Mouse (Mus musculus) midbrain, embryonic 12.5 days (tissue): ENCODE measurements around the gene Timm17b. TPM values are rescaled to one million over a fixed set of nuclear protein-coding genes. Genes with fewer than 3 reads are reported as not detected.
"Not testable (repeated sequence)": the region's sequence is repeated elsewhere in the genome, so short reads cannot be mapped to it uniquely, and the experiment has no call there.

Experiments
- ATAC-seq: fragments of 200-750 bp; cut with Nextera tagmentation; 2 replicates; pipeline ENCODE4 v1.8.0; 2017; ENCODE audit warnings: low read depth, moderate TSS enrichment, moderate library complexity; ENCODE audit not compliant: low FRiP score
- H3K27ac ChIP-seq: fragments of 300-500 bp; sonication (generic); replicated peaks from 2 replicates; pipeline ENCODE4 v1.5.1; 2016; ENCODE audit warnings: mild to moderate bottlenecking
- H3K27me3 ChIP-seq: fragments of 300-500 bp; sonication (generic); 2 replicates; pipeline ENCODE4 v1.6.1; 2016; ENCODE audit warnings: mild to moderate bottlenecking
- H3K36me3 ChIP-seq: fragments of 300-500 bp; sonication (generic); 2 replicates; pipeline ENCODE4 v1.6.1; 2016
- H3K4me1 ChIP-seq: fragments of 300-500 bp; sonication (generic); 2 replicates; pipeline ENCODE4 v1.6.1; 2016
- H3K4me2 ChIP-seq: fragments of 300-500 bp; sonication (generic); replicated peaks from 2 replicates; pipeline ENCODE4 v1.6.1; 2016; ENCODE audit warnings: mild to moderate bottlenecking, moderate library complexity
- H3K4me3 ChIP-seq: fragments of 300-500 bp; sonication (generic); 2 replicates; pipeline ENCODE4 v1.5.1; 2016; ENCODE audit warnings: mild to moderate bottlenecking
- H3K9ac ChIP-seq: fragments of 300-500 bp; sonication (generic); replicated peaks from 2 replicates; pipeline ENCODE4 v1.6.1; 2016; ENCODE audit warnings: mild to moderate bottlenecking, moderate library complexity
- H3K9me3 ChIP-seq: fragments of 300-500 bp; sonication (generic); 2 replicates; pipeline ENCODE4 v1.6.1; 2016; ENCODE audit warnings: mild to moderate bottlenecking
- WGBS: fragments of 180-500 bp; shearing (Covaris S2); methylation state at CpG from one replicate; pipeline ENCODE4 v1.1.7; 2016; 5-methylcytosine and 5-hydroxymethylcytosine counted together
- polyA plus RNA-seq: library from polyadenylated mRNA; unstranded; fragments of >200 nt; fragmentation: Nextera tagmentation; extraction: Ambion mirVana; gene quantifications from 2 replicates; pipeline ENCODE4 v1.2.1, GENCODE M21; 2016

The Timm17b gene
- polyA plus RNA-seq, 1 experiment from 2014 or later, result 156 TPM

DNA sequence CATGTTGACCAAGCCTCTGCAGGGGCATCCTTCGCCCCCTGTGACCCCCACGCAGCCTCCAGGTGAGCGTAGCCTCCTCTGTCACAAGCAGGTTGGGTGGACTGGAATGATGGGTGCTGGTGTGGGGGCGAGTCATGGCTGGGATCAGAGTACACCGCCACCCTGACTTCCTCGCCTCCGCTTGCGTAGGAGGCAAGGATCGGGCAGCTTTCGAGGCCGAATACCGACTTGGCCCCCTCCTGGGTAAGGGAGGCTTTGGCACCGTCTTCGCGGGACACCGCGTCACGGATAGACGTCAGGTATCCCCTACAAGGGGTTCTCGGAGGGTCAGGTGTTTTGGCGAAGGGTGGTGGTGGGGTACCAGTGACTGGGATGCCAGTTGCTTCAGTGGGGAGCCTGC is 20.7 kb upstream of the Timm17b start:
- Histone ChIP-seq H3K36me3 (peaks cover 4% of the 10 kb centered on the region; the same call in 1 of the 2 replicates), H3K27me3 (no peaks in the 10 kb centered on the region), H3K4me1 (no peaks in the 10 kb centered on the region), H3K9me3 (no peaks in the 10 kb centered on the region), H3K9ac (peak overlapping the region; percentile 52), H3K4me3 (peak overlapping the region; percentile 53), H3K4me2 (peak overlapping the region; percentile 77), H3K27ac (no peak overlapping the region)
- no peak for ATAC-seq
- WGBS, result 20% methylated on average over 21 of the region's 21 CpGs

DNA sequence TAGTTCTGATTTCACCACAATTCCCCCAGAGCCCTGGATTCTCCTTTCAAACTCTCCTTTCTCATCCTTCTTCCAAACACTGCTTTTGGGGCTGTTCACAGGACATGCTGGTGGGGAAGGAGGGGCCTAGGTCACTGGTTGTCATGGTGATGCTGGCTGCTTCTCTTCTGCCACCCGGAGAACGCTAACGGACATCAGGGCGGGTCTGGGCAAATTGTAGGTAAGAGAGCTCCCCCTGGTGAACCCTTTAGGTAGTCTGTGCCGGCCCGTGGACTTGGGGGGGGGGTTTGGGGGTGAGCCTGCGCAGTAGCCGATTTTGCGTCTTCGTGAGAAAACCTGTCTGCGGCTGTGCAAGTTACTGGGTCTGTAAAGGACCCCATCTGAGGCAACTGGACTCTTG is 19.3 kb upstream of the Timm17b start:
- Histone ChIP-seq H3K27me3 (no peaks in the 10 kb centered on the region), H3K4me3 (peak overlapping the region; percentile 24), H3K4me1 (peaks cover 2% of the 10 kb centered on the region), H3K4me2 (peak overlapping the region; percentile 77), H3K9me3 (no peaks in the 10 kb centered on the region), H3K36me3 (no peaks in the 10 kb centered on the region), H3K9ac (no peak overlapping the region), H3K27ac (no peak overlapping the region)
- 25% methylated on average over 11 of the region's 11 CpGs for WGBS
- peak; percentile 69 for ATAC-seq

DNA sequence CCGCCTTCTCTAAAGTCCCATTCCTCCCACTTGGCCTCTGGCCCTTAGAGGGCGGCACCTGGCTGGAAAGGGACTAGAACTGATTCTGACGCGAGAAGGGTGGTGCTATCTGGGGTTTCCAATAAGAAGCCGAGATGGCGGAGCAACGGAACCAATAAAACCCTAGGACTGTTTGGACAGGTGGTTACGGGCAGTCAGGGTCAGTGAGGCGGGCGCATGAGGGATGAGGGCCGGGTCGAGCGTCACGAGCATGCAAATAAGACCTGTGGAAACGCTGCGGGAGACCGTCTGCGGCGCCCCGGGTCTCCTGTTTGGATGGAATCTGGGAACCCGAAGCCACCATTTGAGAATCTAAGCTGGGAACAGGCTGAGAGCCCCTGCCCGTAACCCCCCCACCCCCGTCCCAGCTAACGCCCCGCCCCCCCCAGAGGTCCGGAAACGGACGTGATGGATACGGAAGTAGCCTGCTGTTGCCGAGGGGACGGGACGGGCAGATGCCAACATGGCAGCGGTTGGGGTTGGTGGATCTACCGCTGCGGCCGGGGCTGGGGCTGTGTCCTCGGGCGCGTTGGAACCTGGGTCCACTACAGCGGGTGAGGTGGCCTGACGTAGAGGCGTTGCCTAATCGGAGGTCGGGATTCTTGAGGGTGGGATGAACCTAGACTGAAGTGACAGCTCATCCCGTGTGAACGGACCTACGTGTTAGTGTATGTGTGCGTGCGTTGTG is 15.2 kb upstream of the Timm17b start, which contains the start of gene Slc35a2:
Slc35a2 (plus strand) TSS at position 188 of the 727 bp plus-strand sequence.
- H3K4me1 ChIP-seq, result peaks cover 4% of the 10 kb centered on the region
- H3K27ac ChIP-seq, result peak within 1 kb of the TSS; percentile 86
- 26% methylated on average over 49 of the region's 49 CpGs for WGBS
- no peaks in the 10 kb centered on the region for H3K27me3 ChIP-seq
- peak; percentile 85 for ATAC-seq
- H3K4me3 ChIP-seq, result peak within 1 kb of the TSS; percentile 58
- no peaks in the 10 kb centered on the region for H3K9me3 ChIP-seq
- H3K36me3 ChIP-seq, result 0 out of 2 replicates have a peak, but pooled peaks cover 6% of the 10 kb centered on the region
- peak within 1 kb of the TSS; percentile 49 for H3K9ac ChIP-seq
- H3K4me2 ChIP-seq, result peak within 1 kb of the TSS; percentile 60

DNA sequence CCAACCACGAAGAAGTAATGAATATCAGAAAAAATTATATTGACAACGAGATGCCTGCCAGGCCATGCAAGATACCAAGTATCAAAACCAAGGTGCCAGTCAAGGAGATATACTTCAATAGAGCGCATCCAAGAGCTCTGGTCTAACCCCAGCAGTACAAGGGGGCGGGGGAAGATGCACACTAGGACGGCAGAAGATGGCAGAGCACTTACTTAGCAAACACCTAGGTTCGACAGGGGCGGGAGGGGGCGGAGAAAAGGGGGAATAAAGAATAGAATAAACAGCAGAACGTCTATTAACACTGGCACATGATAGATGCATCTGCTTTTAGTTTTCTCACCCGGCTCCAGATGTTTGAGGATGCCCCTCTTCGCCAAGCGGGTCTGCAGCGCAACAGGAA is 946 bp upstream of the Timm17b start:
- Histone ChIP-seq H3K9ac (peak overlapping the region; percentile 55), H3K4me2 (peak overlapping the region; percentile 63), H3K36me3 (peaks cover 20% of the 10 kb centered on the region), H3K27me3 (no peaks in the 10 kb centered on the region), H3K4me1 (peaks cover 8% of the 10 kb centered on the region; the same call in 1 of the 2 replicates), H3K9me3 (no peaks in the 10 kb centered on the region), H3K27ac (no peak overlapping the region; the same call in 1 of the 2 replicates), H3K4me3 (peak overlapping the region; percentile 54)
- WGBS, result 42% methylated on average over 13 of the region's 13 CpGs
- no peak for ATAC-seq

DNA sequence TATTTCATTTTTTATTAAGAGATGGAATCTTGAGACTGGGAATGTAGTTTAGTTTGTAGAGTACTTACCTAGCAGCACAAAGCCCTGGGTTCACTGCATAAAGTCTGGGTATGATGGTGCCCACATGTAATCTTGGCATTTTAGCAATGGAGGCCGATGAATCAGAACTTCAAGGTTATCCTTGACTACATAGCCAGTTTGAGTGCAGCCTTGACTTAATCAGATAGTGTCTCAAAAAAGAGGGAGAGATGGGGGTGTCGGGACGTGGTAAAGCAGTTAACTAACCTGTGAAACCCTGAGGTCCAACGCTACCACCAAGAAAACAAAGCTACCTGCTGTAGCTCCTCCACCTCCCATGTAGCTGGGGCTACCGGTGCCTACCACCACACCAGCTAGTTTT is 5.3 kb downstream of the Timm17b start:
- Histone ChIP-seq H3K9ac (no peak overlapping the region), H3K27me3 (no peaks in the 10 kb centered on the region), H3K27ac (no peak overlapping the region), H3K9me3 (no peaks in the 10 kb centered on the region), H3K4me3 (no peak overlapping the region), H3K36me3 (peaks cover 11% of the 10 kb centered on the region), H3K4me1 (0 out of 2 replicates have a peak, but pooled peaks cover 2% of the 10 kb centered on the region), H3K4me2 (no peak overlapping the region)
- ATAC-seq, result no peak
- WGBS, result 92% methylated on average over 5 of the region's 5 CpGs

DNA sequence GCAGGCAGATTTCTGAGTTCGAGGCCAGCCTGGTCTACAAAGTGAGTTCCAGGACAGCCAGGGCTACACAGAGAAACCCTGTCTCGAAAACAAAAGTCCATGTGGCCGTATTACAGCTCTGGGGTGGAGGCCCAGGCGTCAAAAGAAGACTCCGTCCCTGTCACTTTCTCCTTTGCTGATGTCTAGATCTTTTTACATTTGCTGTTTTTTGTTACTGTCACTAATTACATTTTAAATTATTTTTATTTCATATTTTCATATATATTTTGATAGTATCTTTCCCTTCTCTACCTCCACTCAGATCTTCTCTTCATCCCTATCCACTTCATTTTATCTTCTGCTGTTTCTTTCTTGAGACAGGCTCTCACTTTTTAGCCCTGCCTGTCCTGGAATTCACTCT is 8.6 kb downstream of the Timm17b start, which contains the start of gene Gm10491:
Gm10491 (minus strand) TSS at position 101 of the 400 bp plus-strand sequence.
- no peak for ATAC-seq
- H3K36me3 ChIP-seq, result peaks cover 11% of the 10 kb centered on the region

DNA sequence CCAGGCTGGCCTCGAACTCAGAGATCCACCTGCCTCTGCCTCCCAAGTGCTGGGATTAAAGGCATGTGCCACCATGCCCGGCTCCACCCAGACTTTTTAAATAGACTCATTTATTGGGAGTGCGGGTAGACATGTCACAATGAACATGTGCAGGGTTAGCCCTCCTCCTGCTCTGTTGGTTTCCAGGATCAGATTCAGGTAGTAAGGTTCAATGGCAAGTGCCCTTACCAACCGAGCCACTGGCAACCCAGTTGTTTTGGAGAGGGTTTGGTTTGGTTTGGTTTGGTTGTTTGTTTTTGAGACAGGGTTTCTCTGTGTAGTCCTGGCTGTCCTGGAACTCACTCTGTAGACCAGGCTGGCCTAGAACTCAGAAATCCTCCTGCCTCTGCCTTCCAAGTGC is 10.1 kb downstream of the Timm17b start, which contains the start of gene Gm10490:
Gm10490 (plus strand) TSS at position 301 of the 400 bp plus-strand sequence.
- ATAC-seq, H3K4me2 ChIP-seq, H3K9ac ChIP-seq, H3K27me3 ChIP-seq, H3K27ac ChIP-seq, H3K9me3 ChIP-seq, H3K4me3 ChIP-seq, H3K4me1 ChIP-seq: not testable (repeated sequence)
- WGBS, result 93% methylated on average over 4 of the region's 4 CpGs
- peaks cover 11% of the 10 kb centered on the region for H3K36me3 ChIP-seq

More for the DNA sequence above, 8.6 kb downstream of the Timm17b start, which contains the start of gene Gm10491:
- no peaks in the 10 kb centered on the region for H3K27me3 ChIP-seq
- no peak within 1 kb of the TSS for H3K4me2 ChIP-seq
- H3K9me3 ChIP-seq, result no peaks in the 10 kb centered on the region
- no peak within 1 kb of the TSS for H3K4me3 ChIP-seq
- H3K9ac ChIP-seq, result no peak within 1 kb of the TSS
- no peak within 1 kb of the TSS for H3K27ac ChIP-seq
- WGBS, result 91% methylated on average over 5 of the region's 5 CpGs
- H3K4me1 ChIP-seq, result no peaks in the 10 kb centered on the region

DNA sequence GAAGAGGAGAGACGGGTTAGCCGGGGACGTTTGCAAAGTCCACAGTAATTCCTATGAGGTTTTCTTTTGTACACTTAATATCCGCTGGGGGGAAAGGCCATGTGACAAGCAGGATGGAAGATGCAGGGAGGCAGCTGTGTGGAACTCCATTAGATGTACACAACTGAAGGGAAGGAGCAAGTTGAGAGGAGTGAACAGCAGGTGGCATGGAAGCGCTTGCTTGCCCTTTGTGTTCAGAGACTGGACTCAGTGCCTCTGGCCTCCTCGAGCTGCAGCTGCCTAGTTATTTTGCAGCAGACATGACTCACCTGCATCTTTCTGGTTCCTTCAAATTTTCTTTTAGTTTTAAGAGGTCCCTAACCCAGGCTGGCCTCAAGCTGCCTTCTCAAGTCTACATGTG is 11.3 kb downstream of the Timm17b start:
- H3K9ac ChIP-seq, result no peak overlapping the region
- H3K36me3 ChIP-seq, result peaks cover 11% of the 10 kb centered on the region
- no peaks in the 10 kb centered on the region for H3K9me3 ChIP-seq
- WGBS, result 45% methylated on average over 6 of the region's 6 CpGs
- H3K4me3 ChIP-seq, result no peak overlapping the region
- no peak overlapping the region for H3K27ac ChIP-seq
- H3K27me3 ChIP-seq, result no peaks in the 10 kb centered on the region
- H3K4me2 ChIP-seq, result no peak overlapping the region
- H3K4me1 ChIP-seq, result no peaks in the 10 kb centered on the region
- ATAC-seq, result no peak

DNA sequence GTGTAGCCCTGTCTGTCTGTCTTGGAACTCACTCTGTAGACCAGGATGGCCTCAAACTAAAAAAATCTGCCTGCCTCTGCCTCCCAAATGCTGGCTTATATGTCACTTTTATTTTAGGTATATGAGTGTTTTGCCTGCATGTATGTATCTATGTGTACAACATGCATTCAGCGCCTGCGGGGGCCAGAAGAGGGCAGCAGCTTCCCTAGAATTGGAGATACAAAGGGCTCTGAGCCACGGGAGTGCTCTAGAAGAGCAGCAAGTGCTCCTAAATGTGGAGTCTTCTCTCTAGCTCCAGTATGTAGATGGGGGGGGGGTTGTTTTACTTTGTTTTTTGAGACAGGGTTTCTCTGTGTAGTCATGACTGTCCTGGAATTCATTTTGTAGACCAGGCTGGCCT is 16.5 kb downstream of the Timm17b start:
- H3K27me3 ChIP-seq, H3K9ac ChIP-seq, H3K4me3 ChIP-seq, H3K4me2 ChIP-seq, H3K9me3 ChIP-seq, ATAC-seq, H3K36me3 ChIP-seq, H3K4me1 ChIP-seq, H3K27ac ChIP-seq: not testable (repeated sequence)
- WGBS, result 19% methylated on average over 3 of the region's 3 CpGs

DNA sequence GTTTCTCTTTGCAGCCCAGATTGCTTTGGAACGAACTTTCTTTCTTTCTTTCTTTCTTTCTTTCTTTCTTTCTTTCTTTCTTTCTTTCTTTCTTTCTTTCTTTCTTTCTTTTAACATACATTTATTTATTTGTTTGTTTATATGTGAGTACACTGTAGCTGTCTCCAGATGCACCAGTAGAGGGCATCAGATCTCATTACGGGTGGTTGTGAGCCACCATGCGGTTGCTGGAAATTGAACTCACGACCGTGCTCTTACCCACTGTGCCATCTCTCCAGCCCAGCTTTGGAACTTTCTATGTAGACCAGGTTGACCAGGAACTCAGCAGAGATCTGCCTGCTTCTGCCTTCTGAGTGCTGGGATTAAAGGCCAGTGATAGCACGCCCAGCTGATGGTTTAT is 18.8 kb downstream of the Timm17b start:
- H3K36me3 ChIP-seq, H3K9me3 ChIP-seq, H3K4me1 ChIP-seq, H3K27ac ChIP-seq, H3K4me2 ChIP-seq, H3K9ac ChIP-seq, H3K4me3 ChIP-seq, ATAC-seq: not testable (repeated sequence)
- 72% methylated on average over 6 of the region's 6 CpGs for WGBS
- H3K27me3 ChIP-seq, result peaks cover 13% of the 10 kb centered on the region

DNA sequence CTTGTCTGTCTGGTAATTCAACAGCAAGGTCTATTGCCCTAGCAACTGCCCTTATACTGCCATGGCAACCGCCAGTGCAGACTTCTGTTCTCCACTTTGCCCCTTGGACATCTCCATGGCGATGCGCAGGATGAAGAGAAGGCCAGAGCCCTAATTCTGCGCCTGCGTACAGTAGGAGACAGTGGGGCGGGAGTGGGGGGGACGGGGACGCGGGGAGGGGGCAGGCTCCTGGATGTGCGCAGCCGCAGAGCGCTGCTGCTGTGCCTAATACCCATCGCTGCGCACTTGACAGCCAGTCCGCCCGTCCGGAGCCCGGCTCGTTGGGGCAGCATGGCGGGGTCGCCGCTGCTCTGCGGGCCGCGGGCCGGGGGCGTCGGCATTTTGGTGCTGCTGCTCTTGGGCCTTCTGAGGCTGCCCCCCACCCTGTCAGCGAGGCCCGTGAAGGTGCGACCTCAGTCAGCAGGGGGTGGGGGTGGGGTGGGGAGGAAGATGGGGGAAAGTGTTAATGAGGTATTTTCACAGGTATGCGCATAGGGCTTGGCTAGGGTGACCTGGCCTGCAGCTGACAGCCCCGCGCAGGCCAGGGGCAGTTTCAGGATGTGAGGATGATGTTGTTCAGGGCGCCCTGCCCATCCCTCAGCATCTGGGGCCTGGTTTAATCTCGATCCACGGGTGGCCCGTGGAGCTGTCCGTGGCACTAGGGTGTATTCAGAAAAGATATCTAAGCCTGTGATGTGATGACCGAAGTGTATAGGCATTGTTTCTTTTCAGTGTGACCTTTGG is 20.6 kb downstream of the Timm17b start, which contains the start of gene Pcsk1n:
Pcsk1n (plus strand) TSS at position 222 of the 783 bp plus-strand sequence.
- Histone ChIP-seq H3K9me3 (no peaks in the 10 kb centered on the region), H3K4me3 (peak within 1 kb of the TSS; percentile 46), H3K9ac (peak within 1 kb of the TSS; percentile 56), H3K4me1 (0 out of 2 replicates have a peak, but pooled peaks cover 2% of the 10 kb centered on the region), H3K27me3 (peaks cover 29% of the 10 kb centered on the region), H3K27ac (peak within 1 kb of the TSS; percentile 78), H3K4me2 (peak within 1 kb of the TSS; percentile 57), H3K36me3 (no peaks in the 10 kb centered on the region)
- 18% methylated on average over 39 of the region's 40 CpGs for WGBS
- ATAC-seq, result peak; percentile 90

DNA sequence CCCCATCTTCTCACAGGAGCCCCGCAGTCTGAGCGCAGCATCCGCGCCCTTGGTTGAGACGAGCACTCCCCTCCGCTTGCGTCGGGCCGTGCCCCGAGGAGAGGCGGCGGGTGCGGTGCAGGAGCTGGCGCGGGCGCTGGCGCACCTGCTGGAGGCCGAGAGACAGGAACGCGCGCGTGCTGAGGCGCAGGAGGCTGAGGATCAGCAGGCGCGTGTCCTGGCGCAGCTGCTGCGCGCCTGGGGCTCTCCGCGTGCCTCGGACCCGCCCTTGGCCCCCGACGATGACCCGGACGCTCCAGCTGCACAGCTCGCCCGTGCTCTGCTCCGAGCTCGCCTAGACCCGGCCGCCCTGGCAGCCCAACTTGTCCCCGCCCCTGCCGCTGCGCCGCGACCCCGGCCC is 22.9 kb downstream of the Timm17b start:
- Histone ChIP-seq H3K27me3 (peaks cover 43% of the 10 kb centered on the region), H3K4me1 (0 out of 2 replicates have a peak, but pooled peaks cover 2% of the 10 kb centered on the region), H3K4me2 (peak overlapping the region; percentile 57), H3K27ac (0 out of 2 replicates have a peak overlapping the region, but pooled peaks have one; percentile 20), H3K4me3 (peak overlapping the region; percentile 46), H3K9me3 (no peaks in the 10 kb centered on the region), H3K36me3 (no peaks in the 10 kb centered on the region), H3K9ac (peak overlapping the region; percentile 51)
- peak; percentile 10; the same call in 1 of the 2 replicates for ATAC-seq
- WGBS, result 21% methylated on average over 40 of the region's 48 CpGs
